Mouse (Mus musculus): ENCODE results near the gene Pcsk4.

Gene Pcsk4

GRCm38 (mm10) chr10:80271870-80272585, 57.3 kb downstream of the Pcsk4 start:
- DNase-seq (ENCODE audit: extremely low read depth, low read depth, low spot score): no peak
